Comparison of ENCODE assay signal across 9 mouse cellular contexts in genomic region chr13:21911147-21911546, GRCm38 (mm10). TPM values are rescaled to one million over a fixed set of nuclear protein-coding genes. Genes with fewer than 3 reads are reported as not detected.
DNase-seq lines count a peak whose midpoint lies in the region; ATAC-seq lines count a peak whose summit lies in the region.
"Had no signal": no experiment of that assay in that cellular context is flagged by ENCODE, and none has a peak within 500 bp of the region (broad histone marks: within the 10 kb centered on the region; RNA-seq: fewer than 3 reads in every experiment).

No protein-coding gene starts in this region.

- WGBS in heart, embryonic 15.5 days, result 7% methylated on average over 17 of the region's 17 CpGs
- WGBS in liver, embryonic 16.5 days (ENCODE audit: insufficient replicate concordance), result 2% methylated on average over 17 of the region's 17 CpGs

- peak overlapping the region; percentile 21 for H3K4me3 ChIP-seq in heart, embryonic 15.5 days
- H3K4me3 ChIP-seq in liver, embryonic 16.5 days (ENCODE audit: low read depth, low read length), result peak overlapping the region; percentile 48
- H3K4me3 ChIP-seq: heart, adult 2 months had no signal

- peak; percentile 38 to 44 for DNase-seq in frontal cortex, postnatal 25 days (ENCODE audit: low spot score in 2 of 2)
- peak; percentile 12 to 19 for DNase-seq in spleen, postnatal 14 days (ENCODE audit: low spot score in 2 of 2)
- DNase-seq in spleen, adult 12 weeks (ENCODE audit: low spot score), result no peak
- no peak for DNase-seq in gastrocnemius, postnatal 10 days
- no peak for DNase-seq in adrenal gland, adult 2 months

- no peak overlapping the region for H3K9ac ChIP-seq in heart, embryonic 15.5 days
- H3K9ac ChIP-seq in liver, embryonic 16.5 days (ENCODE audit: low read depth, low read length), result peak overlapping the region; percentile 50

- no peaks in the 10 kb centered on the region for H3K9me3 ChIP-seq in heart, embryonic 15.5 days (replicated peaks)
- H3K9me3 ChIP-seq in liver, embryonic 16.5 days (replicated peaks; ENCODE audit: control insufficient read depth, low read length), result no peaks in the 10 kb centered on the region

- 0 out of 2 replicates have a peak, but pooled peaks cover 2% of the 10 kb centered on the region for H3K27me3 ChIP-seq in heart, embryonic 15.5 days
- peaks cover 3% of the 10 kb centered on the region for H3K27me3 ChIP-seq in liver, embryonic 16.5 days (ENCODE audit: control insufficient read depth, insufficient read depth, low read depth, low read length)

- H3K4me2 ChIP-seq in heart, embryonic 15.5 days, result peak overlapping the region; percentile 40
- peak overlapping the region; percentile 67 for H3K4me2 ChIP-seq in liver, embryonic 16.5 days (ENCODE audit: low read depth, low read length)

- no peaks in the 10 kb centered on the region for H3K36me3 ChIP-seq in heart, embryonic 15.5 days
- H3K36me3 ChIP-seq in liver, embryonic 16.5 days (ENCODE audit: control insufficient read depth, insufficient read depth), result no peaks in the 10 kb centered on the region

- ATAC-seq in frontal cortex, adult (ENCODE audit: low TSS enrichment), result no peak
- ATAC-seq in heart, embryonic 15.5 days (replicated peaks; ENCODE audit: insufficient number of reproducible peaks, insufficient read depth, low FRiP score, low read depth), result no peak
- 0 out of 2 replicates have a peak, but pooled peaks have one; percentile 36 for ATAC-seq in liver, embryonic 16.5 days (ENCODE audit: low read depth)

- H3K27ac ChIP-seq in heart, embryonic 15.5 days, result no peak overlapping the region
- H3K27ac ChIP-seq in liver, embryonic 16.5 days (ENCODE audit: low read length), result no peak overlapping the region
- H3K27ac ChIP-seq: heart, adult 2 months had no signal

- peaks cover 9% of the 10 kb centered on the region for H3K4me1 ChIP-seq in heart, embryonic 15.5 days (replicated peaks)
- H3K4me1 ChIP-seq in liver, embryonic 16.5 days (ENCODE audit: control insufficient read depth, low read depth, low read length), result peaks cover 21% of the 10 kb centered on the region

RNA-seq across cellular contexts. Expression of gene Zfp184, which starts 33.7 kb away (rescaled TPM):
- 3.8 and 5.1 TPM in 2 replicates for polyA plus RNA-seq in heart, embryonic 15.5 days (2015; fragmentation: Nextera tagmentation; extraction: Ambion mirVana)
- 0.55 and 0.56 TPM in 2 replicates for polyA plus RNA-seq in liver, embryonic 16.5 days (2015; fragmentation: Nextera tagmentation; extraction: Ambion mirVana)
- total RNA-seq in gastrocnemius, postnatal 10 days (2021), result 1 to 10 TPM in 1 of 2 experiments, under 1 TPM in 1; 0.73 to 1.2 TPM
- 1 to 10 TPM; 1.7 to 1.9 TPM for total RNA-seq in adrenal gland, adult 2 months (2021)
- 0.26 and 0.35 TPM in 2 replicates for polyA plus RNA-seq in adrenal gland, adult 2 months (2012; rRNA removed)

Comparison
In these comparisons a context has a peak if more than half of its experiments do, and no peak if none do; other contexts are left out.
1. DNase-seq: peak in frontal cortex, postnatal 25 days (2 of 2) and spleen, postnatal 14 days (2 of 2); none in spleen, adult 12 weeks (single experiment), gastrocnemius, postnatal 10 days (single experiment) and adrenal gland, adult 2 months (single experiment).